In the genomic region with DNA sequence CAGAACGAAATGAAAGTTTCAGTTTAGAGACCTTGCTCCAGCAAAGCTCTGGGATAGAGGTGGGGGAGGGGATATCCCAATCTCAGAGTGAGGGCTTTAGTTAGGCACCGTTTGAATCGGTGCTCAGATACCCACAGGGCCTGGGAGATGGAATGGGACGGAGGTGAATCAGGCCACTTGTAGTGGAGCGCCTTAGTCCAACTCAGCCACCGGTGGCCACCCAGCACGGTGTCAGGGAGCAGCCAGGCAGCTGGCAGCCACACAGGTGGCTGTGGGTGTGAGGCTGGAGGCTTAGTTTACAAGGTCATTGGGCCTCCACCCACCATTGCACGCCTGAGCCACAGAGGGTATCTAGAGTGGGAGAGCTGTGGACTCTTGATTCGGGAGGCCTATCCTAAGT, we compare ENCODE assay signal across 8 mouse cellular contexts. TPM values are rescaled to one million over a fixed set of nuclear protein-coding genes. Genes with fewer than 3 reads are reported as not detected.
DNase-seq lines count a peak whose midpoint lies in the region; ATAC-seq and TF ChIP-seq lines count a peak whose summit lies in the region.

No protein-coding gene starts in this region.

- no peaks in the 10 kb centered on the region for H3K36me3 ChIP-seq in hindbrain, embryonic 10.5 days
- H3K36me3 ChIP-seq in hindbrain, embryonic 11.5 days (ENCODE audit: control insufficient read depth, insufficient read depth, low read length), result no peaks in the 10 kb centered on the region
- no peaks in the 10 kb centered on the region for H3K36me3 ChIP-seq in ES-Bruce4 (ENCODE audit: control insufficient read depth, insufficient read depth, low read length, poor library complexity, severe bottlenecking)
- no peaks in the 10 kb centered on the region for H3K36me3 ChIP-seq in embryonic facial prominence, embryonic 13.5 days
- peaks cover 6% of the 10 kb centered on the region; the same call in 1 of the 2 replicates for H3K36me3 ChIP-seq in liver, embryonic 13.5 days

- no peaks in the 10 kb centered on the region for H3K9me3 ChIP-seq in hindbrain, embryonic 10.5 days
- H3K9me3 ChIP-seq in hindbrain, embryonic 11.5 days (ENCODE audit: control insufficient read depth, low read length), result no peaks in the 10 kb centered on the region
- no peaks in the 10 kb centered on the region for H3K9me3 ChIP-seq in ES-Bruce4 (replicated peaks; ENCODE audit: control insufficient read depth, insufficient read depth, low read length, poor library complexity, severe bottlenecking)
- no peaks in the 10 kb centered on the region for H3K9me3 ChIP-seq in embryonic facial prominence, embryonic 13.5 days
- H3K9me3 ChIP-seq in liver, embryonic 13.5 days (replicated peaks), result no peaks in the 10 kb centered on the region

- no peak overlapping the region for H3K4me2 ChIP-seq in hindbrain, embryonic 11.5 days (replicated peaks; ENCODE audit: low read depth, low read length)
- H3K4me2 ChIP-seq in embryonic facial prominence, embryonic 13.5 days, result peak overlapping the region; percentile 95
- peak overlapping the region; percentile 99 for H3K4me2 ChIP-seq in liver, embryonic 13.5 days

- TF ChIP-seq POLR2A in ES-Bruce4 (IDR thresholded peaks at IDR 0.05; ENCODE audit: insufficient read depth, low read length), result no peak

- WGBS in hindbrain, embryonic 10.5 days, result 31% methylated on average over 9 of the region's 9 CpGs
- WGBS in hindbrain, embryonic 11.5 days, result 45% methylated on average over 9 of the region's 9 CpGs
- WGBS in embryonic facial prominence, embryonic 13.5 days, result 38% methylated on average over 9 of the region's 9 CpGs
- 58% methylated on average over 9 of the region's 9 CpGs for WGBS in liver, embryonic 13.5 days (ENCODE audit: insufficient replicate concordance)

- ATAC-seq in hindbrain, embryonic 11.5 days (ENCODE audit: low FRiP score), result no peak
- ATAC-seq in embryonic facial prominence, embryonic 13.5 days (ENCODE audit: insufficient number of reproducible peaks, insufficient read depth, low FRiP score, low TSS enrichment, low read depth), result no peak
- ATAC-seq in liver, embryonic 13.5 days (ENCODE audit: low read depth), result no peak

- no peak for DNase-seq in hindbrain, embryonic 10.5 days (ENCODE audit: low spot score)
- no peak for DNase-seq in hindbrain, embryonic 11.5 days (ENCODE audit: low spot score)
- no peak for DNase-seq in liver, embryonic 13.5 days
- DNase-seq in spleen, postnatal 10 days (ENCODE audit: low spot score in 2 of 2), result no peak
- DNase-seq in adrenal gland, adult 8-10 months, result no peak
- DNase-seq in frontal cortex, adult 2 months (ENCODE audit: extremely low spot score in 1 of 2, low spot score in 1 of 2), result no peak

- TF ChIP-seq EP300 in ES-Bruce4 (IDR thresholded peaks at IDR 0.05; ENCODE audit: insufficient read depth, low read depth, low read length), result no peak; the same call in 1 of the 2 replicates

- peaks cover 64% of the 10 kb centered on the region for H3K4me1 ChIP-seq in hindbrain, embryonic 10.5 days (replicated peaks)
- H3K4me1 ChIP-seq in hindbrain, embryonic 11.5 days (replicated peaks; ENCODE audit: control insufficient read depth, insufficient read depth, low read length), result no peaks in the 10 kb centered on the region; the same call in 1 of the 2 replicates
- H3K4me1 ChIP-seq in ES-Bruce4 (ENCODE audit: control insufficient read depth, insufficient read depth, low read length), result peaks cover 7% of the 10 kb centered on the region
- peaks cover 51% of the 10 kb centered on the region for H3K4me1 ChIP-seq in embryonic facial prominence, embryonic 13.5 days
- peaks cover 93% of the 10 kb centered on the region for H3K4me1 ChIP-seq in liver, embryonic 13.5 days (replicated peaks)

- H3K9ac ChIP-seq in hindbrain, embryonic 11.5 days (ENCODE audit: low read depth, low read length), result no peak overlapping the region
- no peak overlapping the region for H3K9ac ChIP-seq in ES-Bruce4 (ENCODE audit: low read depth, poor library complexity, severe bottlenecking)
- H3K9ac ChIP-seq in embryonic facial prominence, embryonic 13.5 days, result no peak overlapping the region
- peak overlapping the region; percentile 96 for H3K9ac ChIP-seq in liver, embryonic 13.5 days

- peak overlapping the region; percentile 73; the same call in 1 of the 2 replicates for H3K4me3 ChIP-seq in hindbrain, embryonic 10.5 days
- no peak overlapping the region for H3K4me3 ChIP-seq in hindbrain, embryonic 11.5 days (ENCODE audit: low read depth, low read length)
- peak overlapping the region; percentile 10 for H3K4me3 ChIP-seq in ES-Bruce4 (ENCODE audit: low read depth, low read length)
- no peak overlapping the region for H3K4me3 ChIP-seq in embryonic facial prominence, embryonic 13.5 days
- H3K4me3 ChIP-seq in liver, embryonic 13.5 days (replicated peaks), result peak overlapping the region; percentile 94

- no peak overlapping the region for H3K27ac ChIP-seq in hindbrain, embryonic 10.5 days
- H3K27ac ChIP-seq in hindbrain, embryonic 11.5 days (ENCODE audit: low read depth, low read length), result no peak overlapping the region
- H3K27ac ChIP-seq in ES-Bruce4 (ENCODE audit: insufficient read depth, low read length), result peak overlapping the region; percentile 58
- no peak overlapping the region for H3K27ac ChIP-seq in embryonic facial prominence, embryonic 13.5 days
- peak overlapping the region; percentile 99 for H3K27ac ChIP-seq in liver, embryonic 13.5 days

- peaks cover 12% of the 10 kb centered on the region; the same call in 1 of the 2 replicates for H3K27me3 ChIP-seq in hindbrain, embryonic 10.5 days (ENCODE audit: insufficient read depth, poor library complexity, severe bottlenecking)
- no peaks in the 10 kb centered on the region; the same call in 1 of the 2 replicates for H3K27me3 ChIP-seq in hindbrain, embryonic 11.5 days (ENCODE audit: control insufficient read depth, insufficient read depth, low read length)
- no peaks in the 10 kb centered on the region for H3K27me3 ChIP-seq in ES-Bruce4 (ENCODE audit: control insufficient read depth, insufficient read depth, low read length, poor library complexity, severe bottlenecking)
- no peaks in the 10 kb centered on the region for H3K27me3 ChIP-seq in embryonic facial prominence, embryonic 13.5 days
- H3K27me3 ChIP-seq in liver, embryonic 13.5 days, result no peaks in the 10 kb centered on the region

- no peak for TF ChIP-seq CTCF in ES-Bruce4 (IDR thresholded peaks at IDR 0.05; ENCODE audit: low read depth, low read length)

RNA-seq across cellular contexts. Expression of a gene that starts 41.5 kb away (rescaled TPM):
- polyA plus RNA-seq in hindbrain, embryonic 10.5 days (2016; fragmentation: Nextera tagmentation; extraction: Ambion mirVana), result 30.0 and 34.0 TPM in 2 replicates
- polyA plus RNA-seq in hindbrain, embryonic 11.5 days (2014; fragmentation: Nextera tagmentation; extraction: Ambion mirVana), result 18.2 and 25.4 TPM in 2 replicates
- 59.5 and 61.3 TPM in 2 replicates for polyA plus RNA-seq in ES-Bruce4 (2011; ENCODE audit: insufficient read depth, insufficient read length, low read depth, missing spikeins)
- 32.9 and 38.9 TPM in 2 replicates for polyA plus RNA-seq in embryonic facial prominence, embryonic 13.5 days (2015; fragmentation: Nextera tagmentation; extraction: Ambion mirVana)
- 88.4 and 108 TPM in 2 replicates for polyA plus RNA-seq in liver, embryonic 13.5 days (2015; fragmentation: Nextera tagmentation; extraction: Ambion mirVana)
- total RNA-seq in adrenal gland, adult 8-10 months (2022), result 10 to 100 TPM; 32.4 to 53.5 (median 42.9) TPM
- polyA plus RNA-seq in frontal cortex, adult 2 months (2012; rRNA removed), result 206 and 220 TPM in 2 replicates

Comparison
In these comparisons a context has a peak if more than half of its experiments do, and no peak if none do; other contexts are left out.
1. H3K4me3 ChIP-seq: peak in hindbrain, embryonic 10.5 days (single experiment), ES-Bruce4 (single experiment) and liver, embryonic 13.5 days (single experiment); none in hindbrain, embryonic 11.5 days (single experiment) and embryonic facial prominence, embryonic 13.5 days (single experiment).
2. H3K27ac ChIP-seq: peak in ES-Bruce4 (single experiment) and liver, embryonic 13.5 days (single experiment); none in hindbrain, embryonic 10.5 days (single experiment), hindbrain, embryonic 11.5 days (single experiment) and embryonic facial prominence, embryonic 13.5 days (single experiment).